7 mouse cellular contexts compared by ENCODE assay signal in the genomic region with DNA sequence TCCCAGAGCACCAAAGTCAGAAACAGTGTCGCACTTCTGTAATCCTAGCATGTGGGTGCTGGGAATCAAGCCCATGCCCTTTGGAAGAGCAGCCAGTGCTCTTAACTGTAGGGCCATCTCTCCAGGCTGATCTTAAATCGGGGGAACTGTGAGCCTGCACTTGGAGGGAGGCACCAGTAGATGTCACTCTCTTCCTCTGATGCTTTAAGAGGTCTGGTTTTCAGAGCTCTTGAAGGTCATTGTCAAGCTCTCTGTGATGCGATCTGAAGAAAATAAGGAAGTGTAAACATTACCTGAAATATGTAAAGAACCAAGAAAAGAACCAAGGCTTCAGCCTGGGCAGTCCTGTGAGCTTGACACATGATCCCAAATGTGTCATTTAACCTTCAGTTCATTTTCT. TPM values are rescaled to one million over a fixed set of nuclear protein-coding genes. Genes with fewer than 3 reads are reported as not detected.
DNase-seq lines count a peak whose midpoint lies in the region; ATAC-seq and TF ChIP-seq lines count a peak whose summit lies in the region.

No protein-coding gene starts in this region.

- H3K36me3 ChIP-seq in lung, embryonic 14.5 days (ENCODE audit: insufficient read depth) = peaks cover 19% of the 10 kb centered on the region; the same call in 1 of the 2 replicates

- no peaks in the 10 kb centered on the region for H3K9me3 ChIP-seq in lung, embryonic 14.5 days (ENCODE audit: low read depth, low read length)

- H3K4me2 ChIP-seq in lung, embryonic 14.5 days = no peak overlapping the region

- ATAC-seq in lung, embryonic 14.5 days (ENCODE audit: insufficient read depth) = no peak

- DNase-seq in 3T3-L1 (ENCODE audit: low read depth, low spot score) = peak; percentile 88
- peak; percentile 84 for DNase-seq in A20 (ENCODE audit: low read depth, low spot score)
- DNase-seq in adrenal gland, postnatal 36 days = peak; percentile 48 to 52
- DNase-seq in kidney, adult 9 months = peak; percentile 59
- DNase-seq in lung, embryonic 14.5 days = peak; percentile 82
- DNase-seq in right cerebral cortex, postnatal 10 days (ENCODE audit: low spot score in 2 of 2) = peak; percentile 59 to 64

- peak; percentile 72; the same call in 1 of the 2 replicates for TF ChIP-seq CTCF in embryonic fibroblast, embryonic 13.5 days (IDR thresholded peaks at IDR 0.05; ENCODE audit: borderline replicate concordance, insufficient read depth, low read length)
- TF ChIP-seq CTCF in lung, embryonic 14.5 days (IDR thresholded peaks at IDR 0.05; ENCODE audit: low read depth) = peak; percentile 81

- no peaks in the 10 kb centered on the region for H3K27me3 ChIP-seq in lung, embryonic 14.5 days (ENCODE audit: insufficient read depth, low read length)

- no peaks in the 10 kb centered on the region for H3K4me1 ChIP-seq in embryonic fibroblast, embryonic 13.5 days (ENCODE audit: control insufficient read depth, insufficient read depth, low read length)
- no peaks in the 10 kb centered on the region for H3K4me1 ChIP-seq in lung, embryonic 14.5 days (ENCODE audit: insufficient read depth)

- no peak overlapping the region for H3K9ac ChIP-seq in lung, embryonic 14.5 days

- WGBS in lung, embryonic 14.5 days = 12% methylated on average over 3 of the region's 3 CpGs

- no peak for TF ChIP-seq POLR2A in embryonic fibroblast, embryonic 13.5 days (IDR thresholded peaks at IDR 0.05; ENCODE audit: low read depth, low read length)

- H3K27ac ChIP-seq in embryonic fibroblast, embryonic 13.5 days (ENCODE audit: insufficient read depth, low read length) = no peak overlapping the region
- H3K27ac ChIP-seq in lung, embryonic 14.5 days (ENCODE audit: low read depth) = no peak overlapping the region

- H3K4me3 ChIP-seq in embryonic fibroblast, embryonic 13.5 days (ENCODE audit: insufficient read depth, low read length) = no peak overlapping the region
- no peak overlapping the region for H3K4me3 ChIP-seq in lung, embryonic 14.5 days (ENCODE audit: low read depth, low read length)

RNA-seq across cellular contexts. Expression of a gene that starts 23.3 kb away (rescaled TPM):
- 10 to 100 TPM; 48.8 to 52.4 TPM for total RNA-seq in adrenal gland, postnatal 36 days (2021)
- 23.1 and 24.0 TPM in 2 replicates for polyA plus RNA-seq in embryonic fibroblast, embryonic 13.5 days (2011; ENCODE audit: insufficient read length, low read depth, missing spikeins)
- polyA plus RNA-seq in lung, embryonic 14.5 days (2014; fragmentation: Nextera tagmentation; extraction: Ambion mirVana) = 17.9 and 18.2 TPM in 2 replicates

RNA-seq across cellular contexts. Expression of a gene that starts 51.0 kb away (rescaled TPM):
- total RNA-seq in adrenal gland, postnatal 36 days (2021) = 1 to 10 TPM; 2.1 to 2.5 TPM
- 0.99 and 1.9 TPM in 2 replicates for polyA plus RNA-seq in embryonic fibroblast, embryonic 13.5 days (2011; ENCODE audit: insufficient read length, low read depth, missing spikeins)
- polyA plus RNA-seq in lung, embryonic 14.5 days (2014; fragmentation: Nextera tagmentation; extraction: Ambion mirVana) = 28.9 and 29.9 TPM in 2 replicates

Comparison
In these comparisons a context has a peak if more than half of its experiments do, and no peak if none do; other contexts are left out.
1. RNA of a gene that starts 51.0 kb away (polyA plus RNA-seq): 28.9 to 29.9 TPM in lung, embryonic 14.5 days; 0.99 to 1.9 TPM in embryonic fibroblast, embryonic 13.5 days; every median in the first group is over 10 times any median in the second.
2. Peak in every context shown above with its lines, with median percentiles within 50 percentile points of each other: DNase-seq.